Mouse (Mus musculus) gastrocnemius, postnatal 36 days (tissue): ENCODE results near the gene Olfr463. TPM values are rescaled to one million over a fixed set of nuclear protein-coding genes. Genes with fewer than 3 reads are reported as not detected.

ENCODE experiments used
- DNase-seq, 2 experiments: peaks; one replicate each; pipeline ENCODE4 v3.0.0; 2022
- intact Hi-C: fragments of 180-260 bp; cut with DNase I; formaldehyde crosslinking; loops from one replicate; pipeline ENCODE4 v1.15.1; 2025
- total RNA-seq, 2 experiments: library from RNA; stranded (reverse); gene quantifications; 2 replicates each; pipeline ENCODE4 v1.2.3; 2021

Olfr463 gene
- total RNA-seq, 2 experiments from 2014 or later, result not detected

- intact Hi-C loops, result no loop called here
Observed at GRCm38 (mm10) chr11:87852690-87853596, 44.2 kb downstream of the Olfr463 start, which contains the start of gene Mks1. TSS of gene Mks1 (plus strand) at chr11:87853215.

DNA sequence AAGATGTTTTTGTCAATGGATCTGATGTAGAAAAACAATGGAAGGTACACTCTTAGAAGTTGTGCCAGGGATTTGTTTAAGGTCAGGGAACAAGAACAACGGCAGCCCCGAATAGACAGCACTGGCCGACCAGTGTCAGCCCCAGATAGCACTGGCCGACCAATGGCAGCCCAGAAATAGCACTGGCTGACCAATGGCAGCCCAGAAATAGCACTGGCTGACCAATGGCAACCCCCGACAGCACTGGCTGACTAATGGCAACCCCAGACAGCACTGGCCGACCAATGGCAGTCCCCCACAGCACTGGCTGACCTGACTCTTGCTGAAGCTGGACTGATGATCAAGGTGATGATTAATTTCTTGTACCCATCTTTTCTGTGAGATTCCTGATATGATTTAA is 49.3 kb downstream of the Olfr463 start:
- DNase-seq, result no peak
- intact Hi-C loops, result no loop called here

More at GRCm38 (mm10) chr11:87852690-87853596, 44.2 kb downstream of the Olfr463 start, which contains the start of gene Mks1:
- peak; percentile 81 to 86 for DNase-seq

DNA sequence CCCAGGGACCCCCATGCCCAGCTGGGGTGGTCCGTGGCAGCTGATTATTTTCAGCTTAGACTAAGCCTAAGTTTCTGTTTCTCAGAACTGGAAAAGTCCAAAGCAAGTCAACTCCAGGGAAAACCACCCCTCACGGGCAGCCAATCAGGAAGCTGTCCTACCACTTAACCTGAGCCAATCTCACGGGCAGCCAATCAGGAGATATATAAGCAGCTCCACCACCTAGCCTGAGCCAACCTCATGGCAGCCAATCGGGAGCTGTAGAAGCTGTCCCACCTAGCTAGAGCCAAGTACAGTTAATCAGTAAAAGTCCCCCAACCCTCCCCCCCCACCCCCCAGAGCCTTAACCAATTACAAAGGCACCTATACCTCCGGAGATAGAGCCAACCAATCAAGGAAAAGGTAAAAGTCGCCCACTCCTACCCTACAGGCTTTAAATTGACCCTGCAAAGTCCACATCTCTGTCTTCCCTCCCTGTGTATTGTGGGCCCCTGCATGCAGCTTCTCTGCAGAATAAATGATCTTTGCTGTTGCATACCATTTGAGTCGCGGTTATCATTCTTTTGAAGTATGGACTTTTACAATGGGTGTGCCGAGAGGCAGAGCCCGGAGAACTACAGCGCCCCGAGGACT is 50.1 kb downstream of the Olfr463 start:
- no peak for DNase-seq
- intact Hi-C loops, result no loop called here

Other genes starting within 250 kb of the Olfr463 start
- gene Rnf43, start 234.7 kb downstream of the Olfr463 start, total RNA-seq, result under 1 TPM; 0.15 to 0.38 TPM
- 10 to 100 TPM; 26.8 to 37.6 TPM for gene Supt4a, start 159.8 kb downstream of the Olfr463 start, total RNA-seq
- gene Tspoap1, start 136.8 kb downstream of the Olfr463 start, total RNA-seq, result under 1 TPM in 1 of 2 experiments, not detected in 1; 0.13 TPM
- not detected for gene Mpo, start 103.8 kb downstream of the Olfr463 start, total RNA-seq
- gene Lpo, start 69.1 kb downstream of the Olfr463 start, total RNA-seq, result not detected
- gene Mks1, start 44.2 kb downstream of the Olfr463 start, total RNA-seq, result 1 to 10 TPM; 1.3 to 1.8 TPM
- gene Epx, start 21.9 kb downstream of the Olfr463 start, total RNA-seq, result not detected
- gene Olfr462, start 5.1 kb downstream of the Olfr463 start, total RNA-seq, result not detected
- gene Olfr464, start 23.6 kb upstream of the Olfr463 start, total RNA-seq, result not detected
- 100 to 1,000 TPM; 157 to 161 TPM for gene Dynll2, start 90.1 kb upstream of the Olfr463 start, total RNA-seq
- 10 to 100 TPM; 54.4 to 60.2 TPM for gene Srsf1, start 150.0 kb upstream of the Olfr463 start, total RNA-seq
- 10 to 100 TPM; 50.0 to 71.2 TPM for gene Vezf1, start 170.9 kb upstream of the Olfr463 start, total RNA-seq
- gene Cuedc1, start 200.7 kb upstream of the Olfr463 start, total RNA-seq, result 10 to 100 TPM; 80.3 to 96.9 TPM